Mouse (Mus musculus): ENCODE results near the gene Abhd12. TPM values are rescaled to one million over a fixed set of nuclear protein-coding genes. Genes with fewer than 3 reads are reported as not detected.

The Abhd12 gene
- polyA plus RNA-seq, 1 experiment = 49.2 TPM

DNA sequence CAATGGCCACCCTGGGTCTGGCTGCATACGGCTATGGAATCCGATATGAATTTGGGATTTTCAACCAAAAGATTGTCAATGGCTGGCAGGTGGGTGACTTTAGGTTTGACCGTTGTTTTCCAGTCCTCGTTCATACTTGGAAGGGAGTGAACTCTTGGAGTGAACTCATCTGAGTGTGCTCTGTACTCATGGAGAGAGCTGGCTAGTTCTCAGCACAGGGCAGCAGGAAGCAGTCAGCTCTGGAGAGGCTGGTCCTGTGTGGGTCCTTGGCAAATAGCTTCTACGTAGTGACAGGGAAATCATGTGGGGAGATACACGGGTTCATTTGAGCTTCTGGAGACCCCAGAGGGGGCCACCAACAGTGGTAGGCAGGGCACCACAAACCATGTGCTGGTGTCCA, 95.7 kb downstream of the Abhd12 start:
- Histone ChIP-seq H3K36me3 (ENCODE audit: control insufficient read depth, insufficient read depth, low read length) (no peaks in the 10 kb centered on the region), H3K27ac (ENCODE audit: control insufficient read depth, insufficient read depth, low read depth, low read length) (no peak overlapping the region), H3K4me1 (ENCODE audit: control insufficient read depth, insufficient read depth, low read length) (no peaks in the 10 kb centered on the region), H3K4me3 (ENCODE audit: control insufficient read depth, low read depth, low read length) (no peak overlapping the region), H3K27me3 (ENCODE audit: control insufficient read depth, insufficient read depth, low read length) (no peaks in the 10 kb centered on the region)
- TF ChIP-seq CTCF (IDR thresholded peaks at IDR 0.05; ENCODE audit: control insufficient read depth, insufficient read depth, insufficient replicate concordance, low read depth, low read length) (no peak), POLR2A (IDR thresholded peaks at IDR 0.05; ENCODE audit: control insufficient read depth, low read depth, low read length) (no peak)

DNA sequence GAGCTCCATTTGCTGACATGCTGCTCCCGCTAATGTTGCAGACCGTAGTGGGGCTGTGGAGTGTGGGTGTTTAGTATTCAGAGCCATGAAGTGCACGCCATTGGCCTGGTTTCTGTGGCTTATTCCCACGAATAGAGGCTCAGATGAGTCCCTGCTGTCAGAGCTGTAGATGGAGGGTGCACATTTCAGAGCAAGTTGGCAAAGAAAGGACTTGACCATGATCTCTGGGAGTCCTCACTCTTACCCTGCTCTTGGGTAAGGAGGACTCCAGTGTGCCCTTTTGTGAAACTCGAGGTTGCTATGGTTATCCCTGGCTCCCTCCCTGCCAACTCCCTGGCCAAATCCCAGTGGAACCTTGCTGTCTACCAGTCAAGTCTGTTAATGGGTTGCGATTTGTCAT, 96.2 kb downstream of the Abhd12 start:
- Histone ChIP-seq H3K27me3 (ENCODE audit: control insufficient read depth, insufficient read depth, low read length) (no peaks in the 10 kb centered on the region), H3K27ac (ENCODE audit: control insufficient read depth, insufficient read depth, low read depth, low read length) (no peak overlapping the region), H3K36me3 (ENCODE audit: control insufficient read depth, insufficient read depth, low read length) (no peaks in the 10 kb centered on the region), H3K4me3 (ENCODE audit: control insufficient read depth, low read depth, low read length) (no peak overlapping the region), H3K4me1 (ENCODE audit: control insufficient read depth, insufficient read depth, low read length) (no peaks in the 10 kb centered on the region)
- TF ChIP-seq CTCF (IDR thresholded peaks at IDR 0.05; ENCODE audit: control insufficient read depth, insufficient read depth, insufficient replicate concordance, low read depth, low read length) (no peak), POLR2A (IDR thresholded peaks at IDR 0.05; ENCODE audit: control insufficient read depth, low read depth, low read length) (no peak)

DNA sequence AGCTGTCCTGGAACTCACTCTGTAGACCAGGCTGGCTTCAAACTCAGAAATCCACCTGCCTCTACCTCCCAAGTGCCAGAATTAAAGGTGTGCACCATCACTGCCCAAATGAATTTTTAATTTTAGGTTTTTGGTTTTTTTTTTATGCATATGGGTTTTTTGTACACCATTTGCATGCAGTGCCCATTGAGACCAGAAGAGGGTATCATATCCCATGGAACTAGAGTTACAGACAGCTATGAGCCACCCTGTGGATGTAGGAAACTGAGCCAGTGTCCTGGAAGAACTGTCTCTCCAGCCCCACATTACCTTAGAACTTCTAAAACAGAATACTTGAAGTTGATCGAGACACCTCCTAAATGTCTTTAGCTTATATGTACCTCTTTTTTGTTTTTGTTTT, 101.5 kb downstream of the Abhd12 start:
- TF ChIP-seq POLR2A (IDR thresholded peaks at IDR 0.05; ENCODE audit: control insufficient read depth, low read depth, low read length) = no peak
- Histone ChIP-seq H3K4me1 (ENCODE audit: control insufficient read depth, insufficient read depth, low read length) (no peaks in the 10 kb centered on the region), H3K36me3 (ENCODE audit: control insufficient read depth, insufficient read depth, low read length) (no peaks in the 10 kb centered on the region), H3K27me3 (ENCODE audit: control insufficient read depth, insufficient read depth, low read length) (no peaks in the 10 kb centered on the region), H3K4me3 (ENCODE audit: control insufficient read depth, low read depth, low read length) (no peak overlapping the region), H3K27ac (ENCODE audit: control insufficient read depth, insufficient read depth, low read depth, low read length) (no peak overlapping the region)

DNA sequence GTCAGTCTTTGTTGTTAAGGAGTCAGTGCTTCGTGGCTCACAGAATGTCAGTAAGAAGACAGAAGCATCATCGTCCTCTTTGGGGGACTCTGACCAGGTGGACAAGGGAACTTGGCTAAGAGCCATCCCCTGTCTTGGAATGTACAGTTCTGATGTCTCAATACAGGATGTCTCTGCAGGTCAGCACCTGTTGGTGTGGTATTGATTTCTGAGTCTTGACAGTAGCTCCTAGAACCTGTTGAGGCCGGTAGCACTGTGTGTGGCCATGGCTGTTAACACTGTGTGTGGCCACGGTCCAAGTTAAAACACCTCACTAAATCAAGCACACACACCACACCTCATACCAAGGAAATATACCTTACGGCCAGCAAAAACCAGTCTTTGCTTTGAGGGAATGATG, 103.9 kb downstream of the Abhd12 start:
- TF ChIP-seq CTCF (IDR thresholded peaks at IDR 0.05; ENCODE audit: control insufficient read depth, insufficient read depth, insufficient replicate concordance, low read depth, low read length) (no peak), POLR2A (IDR thresholded peaks at IDR 0.05; ENCODE audit: control insufficient read depth, low read depth, low read length) (no peak)
- Histone ChIP-seq H3K27me3 (ENCODE audit: control insufficient read depth, insufficient read depth, low read length) (no peaks in the 10 kb centered on the region), H3K36me3 (ENCODE audit: control insufficient read depth, insufficient read depth, low read length) (no peaks in the 10 kb centered on the region), H3K4me1 (ENCODE audit: control insufficient read depth, insufficient read depth, low read length) (no peaks in the 10 kb centered on the region), H3K27ac (ENCODE audit: control insufficient read depth, insufficient read depth, low read depth, low read length) (no peak overlapping the region), H3K4me3 (ENCODE audit: control insufficient read depth, low read depth, low read length) (no peak overlapping the region)

DNA sequence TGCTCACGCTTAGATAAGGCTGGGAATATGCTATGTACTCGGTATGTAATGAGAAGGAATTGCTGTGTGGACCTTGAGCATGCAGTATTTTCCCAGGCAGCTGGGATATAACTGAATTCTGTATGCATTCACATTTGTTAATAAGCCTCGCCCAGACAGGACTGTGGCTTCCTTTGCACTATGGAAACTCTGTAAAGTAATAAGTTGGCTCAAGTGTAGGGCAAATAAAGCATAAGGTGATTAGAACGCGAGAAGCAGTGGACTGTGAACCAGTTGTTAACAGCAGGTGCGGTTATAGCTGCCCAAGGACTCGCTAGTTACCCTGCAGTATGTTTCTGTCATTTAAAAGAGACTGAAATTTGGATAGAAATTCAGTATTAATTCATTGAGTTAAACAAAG, 106.5 kb downstream of the Abhd12 start:
- Histone ChIP-seq H3K4me1 (ENCODE audit: control insufficient read depth, insufficient read depth, low read length) (no peaks in the 10 kb centered on the region), H3K27ac (ENCODE audit: control insufficient read depth, insufficient read depth, low read depth, low read length) (no peak overlapping the region), H3K27me3 (ENCODE audit: control insufficient read depth, insufficient read depth, low read length) (no peaks in the 10 kb centered on the region), H3K36me3 (ENCODE audit: control insufficient read depth, insufficient read depth, low read length) (no peaks in the 10 kb centered on the region), H3K4me3 (ENCODE audit: control insufficient read depth, low read depth, low read length) (no peak overlapping the region)
- no peak for TF ChIP-seq POLR2A (IDR thresholded peaks at IDR 0.05; ENCODE audit: control insufficient read depth, low read depth, low read length)
- TF ChIP-seq CTCF (IDR thresholded peaks at IDR 0.05; ENCODE audit: control insufficient read depth, insufficient read depth, insufficient replicate concordance, low read depth, low read length) = no peak

DNA sequence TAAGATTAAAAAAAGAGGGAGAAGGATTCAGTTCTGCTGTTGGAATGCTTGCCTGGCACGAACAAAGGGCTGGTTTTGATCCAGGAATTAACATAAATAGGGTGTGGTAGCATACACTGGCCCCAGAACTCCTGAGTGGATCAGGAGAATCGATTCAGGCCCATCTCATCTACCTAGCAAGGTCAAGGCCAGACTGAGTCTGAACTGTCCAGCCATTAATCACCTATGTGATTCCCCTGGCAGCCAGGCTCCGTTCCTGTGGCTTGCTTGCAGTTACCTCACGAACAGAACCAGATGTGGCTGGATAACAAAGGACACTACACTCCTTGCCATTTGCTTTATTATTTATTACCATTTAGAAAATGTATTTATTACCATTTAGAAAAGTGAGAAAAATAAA, 111.2 kb downstream of the Abhd12 start:
- Histone ChIP-seq H3K4me1 (ENCODE audit: control insufficient read depth, insufficient read depth, low read length) (no peaks in the 10 kb centered on the region), H3K4me3 (ENCODE audit: control insufficient read depth, low read depth, low read length) (no peak overlapping the region), H3K27me3 (ENCODE audit: control insufficient read depth, insufficient read depth, low read length) (no peaks in the 10 kb centered on the region), H3K27ac (ENCODE audit: control insufficient read depth, insufficient read depth, low read depth, low read length) (no peak overlapping the region), H3K36me3 (ENCODE audit: control insufficient read depth, insufficient read depth, low read length) (no peaks in the 10 kb centered on the region)
- TF ChIP-seq CTCF (IDR thresholded peaks at IDR 0.05; ENCODE audit: control insufficient read depth, insufficient read depth, insufficient replicate concordance, low read depth, low read length) (no peak), POLR2A (IDR thresholded peaks at IDR 0.05; ENCODE audit: control insufficient read depth, low read depth, low read length) (no peak)

DNA sequence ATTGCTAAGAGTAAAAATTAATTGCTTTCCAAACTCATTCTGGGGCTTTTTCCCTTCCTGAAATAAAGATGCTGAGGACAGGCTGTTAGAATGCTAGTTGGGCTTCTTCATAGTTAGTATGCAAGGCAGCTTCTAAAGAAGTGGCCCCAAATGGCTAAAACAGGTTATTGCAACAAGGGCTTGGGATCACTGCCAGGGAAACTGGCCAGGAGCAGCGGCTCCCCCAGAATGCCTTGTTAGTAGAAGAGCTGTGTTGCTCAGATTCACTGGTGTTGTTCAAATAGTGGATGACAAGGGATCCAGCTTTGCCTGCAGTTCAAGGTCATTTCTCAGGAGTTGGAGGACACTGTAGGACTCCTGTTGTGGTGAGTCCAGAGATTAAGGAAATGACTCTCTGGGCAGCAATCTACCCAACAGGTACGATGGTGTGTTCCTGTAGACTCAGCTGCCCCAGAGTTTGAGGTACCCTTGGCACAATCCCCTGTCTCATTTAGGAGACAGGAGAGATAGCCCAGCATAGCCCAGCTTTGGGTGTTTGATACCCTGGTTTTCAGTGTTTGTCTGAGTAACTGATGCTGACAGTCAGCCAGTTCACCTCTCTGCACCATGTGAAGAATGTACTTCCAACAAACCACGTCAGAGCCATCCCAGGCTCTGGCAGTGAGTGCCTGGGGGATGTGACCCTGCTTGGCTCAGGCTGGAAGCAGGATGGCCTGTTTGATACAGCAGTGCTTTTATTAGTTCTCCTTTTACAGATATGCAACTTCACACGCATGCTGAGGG, 115.6 kb downstream of the Abhd12 start:
- no peak overlapping the region for H3K4me3 ChIP-seq (ENCODE audit: control insufficient read depth, low read depth, low read length)
- H3K36me3 ChIP-seq (ENCODE audit: control insufficient read depth, insufficient read depth, low read length) = no peaks in the 10 kb centered on the region
- peaks cover 7% of the 10 kb centered on the region; the same call in 1 of the 2 replicates for H3K4me1 ChIP-seq (ENCODE audit: control insufficient read depth, insufficient read depth, low read length)
- no peak overlapping the region for H3K27ac ChIP-seq (ENCODE audit: control insufficient read depth, insufficient read depth, low read depth, low read length)
- TF ChIP-seq CTCF (IDR thresholded peaks at IDR 0.05; ENCODE audit: control insufficient read depth, insufficient read depth, insufficient replicate concordance, low read depth, low read length) = no peak
- TF ChIP-seq POLR2A (IDR thresholded peaks at IDR 0.05; ENCODE audit: control insufficient read depth, low read depth, low read length) = no peak
- H3K27me3 ChIP-seq (ENCODE audit: control insufficient read depth, insufficient read depth, low read length) = no peaks in the 10 kb centered on the region; the same call in 1 of the 2 replicates
